Mouse (Mus musculus): ENCODE measurements around the gene Slc25a47. TPM values are rescaled to one million over a fixed set of nuclear protein-coding genes. Genes with fewer than 3 reads are reported as not detected.
A peak's percentile ranks its signal among the peaks of the same experiment; 100 is the strongest.

The Slc25a47 gene
- polyA plus RNA-seq (2015; fragmentation: Nextera tagmentation; extraction: Ambion mirVana): 9.3 and 9.5 TPM in 2 replicates

- Histone ChIP-seq H3K27me3 (ENCODE audit: control insufficient read depth, insufficient read depth, low read depth, low read length) (no peaks in the 10 kb centered on the region), H3K27ac (ENCODE audit: low read length) (peak within 1 kb of the TSS; percentile 83), H3K36me3 (ENCODE audit: control insufficient read depth, insufficient read depth, low read length) (0 out of 2 replicates have a peak, but pooled peaks cover under 1% of the 10 kb centered on the region), H3K9ac (ENCODE audit: low read length) (peak within 1 kb of the TSS; percentile 89), H3K4me2 (ENCODE audit: low read depth, low read length) (peak within 1 kb of the TSS; percentile 91), H3K9me3 (ENCODE audit: control insufficient read depth, low read length) (no peaks in the 10 kb centered on the region), H3K4me3 (ENCODE audit: low read length) (peak within 1 kb of the TSS; percentile 77), H3K4me1 (replicated peaks; ENCODE audit: control insufficient read depth, insufficient read depth, low read length) (peaks cover 30% of the 10 kb centered on the region)
- peak; percentile 98 for ATAC-seq (ENCODE audit: low read depth)
- under 1% methylated on average over 48 of the region's 53 CpGs for WGBS
Observed at GRCm38 (mm10) chr12:108835840-108836409, at the start of gene Slc25a47, which contains the start of gene Slc25a29. Gene Slc25a47, plus strand, starts transcription at chr12:108836046. Gene Slc25a29, minus strand, starts transcription at chr12:108835883.

- H3K4me3 ChIP-seq (ENCODE audit: low read length): no peak overlapping the region
- H3K27me3 ChIP-seq (ENCODE audit: control insufficient read depth, insufficient read depth, low read depth, low read length): no peaks in the 10 kb centered on the region
- no peaks in the 10 kb centered on the region for H3K36me3 ChIP-seq (ENCODE audit: control insufficient read depth, insufficient read depth, low read length)
- H3K4me1 ChIP-seq (replicated peaks; ENCODE audit: control insufficient read depth, insufficient read depth, low read length): peaks cover 6% of the 10 kb centered on the region
- H3K27ac ChIP-seq (ENCODE audit: low read length): no peak overlapping the region
- H3K4me2 ChIP-seq (ENCODE audit: low read depth, low read length): no peak overlapping the region
- H3K9ac ChIP-seq (ENCODE audit: low read length): no peak overlapping the region
- 50% methylated on average over 2 of the region's 2 CpGs for WGBS
- no peak for ATAC-seq (ENCODE audit: low read depth)
- no peaks in the 10 kb centered on the region for H3K9me3 ChIP-seq (ENCODE audit: control insufficient read depth, low read length)
Observed at GRCm38 (mm10) chr12:108787329-108787728, 48.5 kb upstream of the Slc25a47 start.

- no peaks in the 10 kb centered on the region; the same call in 1 of the 2 replicates for H3K36me3 ChIP-seq (ENCODE audit: control insufficient read depth, insufficient read depth, low read length)
- WGBS: under 1% methylated on average over 52 of the region's 52 CpGs
- H3K9ac ChIP-seq (ENCODE audit: low read length): peak overlapping the region; percentile 84
- no peaks in the 10 kb centered on the region for H3K9me3 ChIP-seq (ENCODE audit: control insufficient read depth, low read length)
- peak; percentile 27 for ATAC-seq (ENCODE audit: low read depth)
- H3K4me1 ChIP-seq (replicated peaks; ENCODE audit: control insufficient read depth, insufficient read depth, low read length): peaks cover 17% of the 10 kb centered on the region
- H3K4me2 ChIP-seq (ENCODE audit: low read depth, low read length): peak overlapping the region; percentile 64
- H3K27me3 ChIP-seq (ENCODE audit: control insufficient read depth, insufficient read depth, low read depth, low read length): no peaks in the 10 kb centered on the region
- peak overlapping the region; percentile 98 for H3K4me3 ChIP-seq (ENCODE audit: low read length)
- peak overlapping the region; percentile 96 for H3K27ac ChIP-seq (ENCODE audit: low read length)
Observed at GRCm38 (mm10) chr12:108792152-108792545, 43.7 kb upstream of the Slc25a47 start.

- Histone ChIP-seq H3K36me3 (ENCODE audit: control insufficient read depth, insufficient read depth, low read length) (no peaks in the 10 kb centered on the region; the same call in 1 of the 2 replicates), H3K9ac (ENCODE audit: low read length) (peak within 1 kb of the TSS; percentile 96), H3K4me3 (ENCODE audit: low read length) (peak within 1 kb of the TSS; percentile 98), H3K27me3 (ENCODE audit: control insufficient read depth, insufficient read depth, low read depth, low read length) (no peaks in the 10 kb centered on the region), H3K9me3 (ENCODE audit: control insufficient read depth, low read length) (no peaks in the 10 kb centered on the region), H3K27ac (ENCODE audit: low read length) (peak within 1 kb of the TSS; percentile 99), H3K4me2 (ENCODE audit: low read depth, low read length) (peak within 1 kb of the TSS; percentile 64), H3K4me1 (replicated peaks; ENCODE audit: control insufficient read depth, insufficient read depth, low read length) (peaks cover 17% of the 10 kb centered on the region)
- peak; percentile 95 for ATAC-seq (ENCODE audit: low read depth)
- under 1% methylated on average over 75 of the region's 127 CpGs for WGBS
Observed at GRCm38 (mm10) chr12:108792546-108793452, 43.0 kb upstream of the Slc25a47 start, which contains the start of gene Yy1. Gene Yy1, plus strand, starts transcription at chr12:108792973.

GRCm38 (mm10) chr12:108793453-108793941, 42.3 kb upstream of the Slc25a47 start:
- no peaks in the 10 kb centered on the region for H3K27me3 ChIP-seq (ENCODE audit: control insufficient read depth, insufficient read depth, low read depth, low read length)
- ATAC-seq (ENCODE audit: low read depth): no peak
- under 1% methylated on average over 43 of the region's 71 CpGs for WGBS
- peaks cover 17% of the 10 kb centered on the region for H3K4me1 ChIP-seq (replicated peaks; ENCODE audit: control insufficient read depth, insufficient read depth, low read length)
- peak overlapping the region; percentile 98 for H3K4me3 ChIP-seq (ENCODE audit: low read length)
- no peaks in the 10 kb centered on the region; the same call in 1 of the 2 replicates for H3K36me3 ChIP-seq (ENCODE audit: control insufficient read depth, insufficient read depth, low read length)
- H3K4me2 ChIP-seq (ENCODE audit: low read depth, low read length): peak overlapping the region; percentile 47
- peak overlapping the region; percentile 99 for H3K27ac ChIP-seq (ENCODE audit: low read length)
- peak overlapping the region; percentile 96 for H3K9ac ChIP-seq (ENCODE audit: low read length)
- no peaks in the 10 kb centered on the region for H3K9me3 ChIP-seq (ENCODE audit: control insufficient read depth, low read length)

GRCm38 (mm10) chr12:108794078-108794711, 41.7 kb upstream of the Slc25a47 start:
- ATAC-seq (ENCODE audit: low read depth): peak; percentile 67
- Histone ChIP-seq H3K4me2 (ENCODE audit: low read depth, low read length) (peak overlapping the region; percentile 84), H3K27me3 (ENCODE audit: control insufficient read depth, insufficient read depth, low read depth, low read length) (no peaks in the 10 kb centered on the region), H3K4me3 (ENCODE audit: low read length) (peak overlapping the region; percentile 98), H3K9me3 (ENCODE audit: control insufficient read depth, low read length) (no peaks in the 10 kb centered on the region), H3K36me3 (ENCODE audit: control insufficient read depth, insufficient read depth, low read length) (no peaks in the 10 kb centered on the region; the same call in 1 of the 2 replicates), H3K4me1 (replicated peaks; ENCODE audit: control insufficient read depth, insufficient read depth, low read length) (peaks cover 17% of the 10 kb centered on the region), H3K9ac (ENCODE audit: low read length) (peak overlapping the region; percentile 96), H3K27ac (ENCODE audit: low read length) (peak overlapping the region; percentile 99)
- under 1% methylated on average over 57 of the region's 94 CpGs for WGBS

- H3K4me3 ChIP-seq (ENCODE audit: low read length): peak overlapping the region; percentile 98
- peak overlapping the region; percentile 84 for H3K4me2 ChIP-seq (ENCODE audit: low read depth, low read length)
- no peak for ATAC-seq (ENCODE audit: low read depth)
- WGBS: 6% methylated on average over 9 of the region's 9 CpGs
- H3K36me3 ChIP-seq (ENCODE audit: control insufficient read depth, insufficient read depth, low read length): peaks cover 2% of the 10 kb centered on the region; the same call in 1 of the 2 replicates
- H3K9ac ChIP-seq (ENCODE audit: low read length): peak overlapping the region; percentile 96
- H3K9me3 ChIP-seq (ENCODE audit: control insufficient read depth, low read length): no peaks in the 10 kb centered on the region
- no peaks in the 10 kb centered on the region for H3K27me3 ChIP-seq (ENCODE audit: control insufficient read depth, insufficient read depth, low read depth, low read length)
- H3K4me1 ChIP-seq (replicated peaks; ENCODE audit: control insufficient read depth, insufficient read depth, low read length): peaks cover 20% of the 10 kb centered on the region
- peak overlapping the region; percentile 99 for H3K27ac ChIP-seq (ENCODE audit: low read length)
Observed at GRCm38 (mm10) chr12:108794979-108795537, 40.8 kb upstream of the Slc25a47 start.

- no peak overlapping the region for H3K4me3 ChIP-seq (ENCODE audit: low read length)
- ATAC-seq (ENCODE audit: low read depth): peak; percentile 38; the same call in 1 of the 2 replicates
- 66% methylated on average over 2 of the region's 2 CpGs for WGBS
- H3K9me3 ChIP-seq (ENCODE audit: control insufficient read depth, low read length): no peaks in the 10 kb centered on the region
- H3K9ac ChIP-seq (ENCODE audit: low read length): no peak overlapping the region
- H3K27ac ChIP-seq (ENCODE audit: low read length): no peak overlapping the region
- H3K4me2 ChIP-seq (ENCODE audit: low read depth, low read length): no peak overlapping the region
- peaks cover 19% of the 10 kb centered on the region for H3K4me1 ChIP-seq (replicated peaks; ENCODE audit: control insufficient read depth, insufficient read depth, low read length)
- H3K36me3 ChIP-seq (ENCODE audit: control insufficient read depth, insufficient read depth, low read length): peaks cover 2% of the 10 kb centered on the region; the same call in 1 of the 2 replicates
- no peaks in the 10 kb centered on the region for H3K27me3 ChIP-seq (ENCODE audit: control insufficient read depth, insufficient read depth, low read depth, low read length)
Observed at GRCm38 (mm10) chr12:108801613-108802012, 34.2 kb upstream of the Slc25a47 start.

Measured in lung, embryonic 16.5 days (tissue).